Mouse (Mus musculus): ENCODE measurements around the gene Myh3. TPM values are rescaled to one million over a fixed set of nuclear protein-coding genes. Genes with fewer than 3 reads are reported as not detected.

Gene Myh3
- polyA plus RNA-seq, 1 experiment from 2014 or later: 0.30 TPM

- no peak for DNase-seq (ENCODE audit: low spot score)
These were observed 33.1 kb upstream of the Myh3 start for GRCm38 (mm10) chr11:67044959-67045358.

GRCm38 (mm10) chr11:67047199-67047598 is 30.9 kb upstream of the Myh3 start:
- Histone ChIP-seq H3K4me2 (ENCODE audit: low read length) (no peak overlapping the region), H3K27me3 (replicated peaks; ENCODE audit: control insufficient read depth, insufficient read depth, low read length) (no peaks in the 10 kb centered on the region), H3K27ac (ENCODE audit: low read depth) (no peak overlapping the region), H3K36me3 (ENCODE audit: control insufficient read depth, insufficient read depth, low read length) (peaks cover 3% of the 10 kb centered on the region; the same call in 1 of the 2 replicates), H3K9ac (ENCODE audit: low read length) (no peak overlapping the region), H3K9me3 (ENCODE audit: control insufficient read depth, low read length) (no peaks in the 10 kb centered on the region), H3K4me3 (ENCODE audit: low read depth, low read length) (no peak overlapping the region), H3K4me1 (replicated peaks; ENCODE audit: control insufficient read depth, insufficient read depth, low read length) (peaks cover 3% of the 10 kb centered on the region; the same call in 1 of the 2 replicates)
- ATAC-seq (replicated peaks; ENCODE audit: low FRiP score, low TSS enrichment, low read depth): no peak
- DNase-seq (ENCODE audit: low spot score): no peak
- WGBS: 85% methylated on average over 5 of the region's 5 CpGs

More at GRCm38 (mm10) chr11:67044959-67045358, 33.1 kb upstream of the Myh3 start:
- H3K27me3 ChIP-seq (replicated peaks; ENCODE audit: control insufficient read depth, insufficient read depth, low read length): no peaks in the 10 kb centered on the region
- 69% methylated on average over 6 of the region's 6 CpGs for WGBS
- H3K4me3 ChIP-seq (ENCODE audit: low read depth, low read length): no peak overlapping the region
- no peak overlapping the region for H3K4me2 ChIP-seq (ENCODE audit: low read length)
- no peaks in the 10 kb centered on the region for H3K4me1 ChIP-seq (replicated peaks; ENCODE audit: control insufficient read depth, insufficient read depth, low read length)
- H3K27ac ChIP-seq (ENCODE audit: low read depth): no peak overlapping the region
- H3K9me3 ChIP-seq (ENCODE audit: control insufficient read depth, low read length): no peaks in the 10 kb centered on the region
- ATAC-seq (replicated peaks; ENCODE audit: low FRiP score, low TSS enrichment, low read depth): no peak; the same call in 1 of the 2 replicates
- no peak overlapping the region for H3K9ac ChIP-seq (ENCODE audit: low read length)
- H3K36me3 ChIP-seq (ENCODE audit: control insufficient read depth, insufficient read depth, low read length): peaks cover 25% of the 10 kb centered on the region

GRCm38 (mm10) chr11:67048496-67048895 is 29.6 kb upstream of the Myh3 start:
- Histone ChIP-seq H3K9ac (ENCODE audit: low read length) (no peak overlapping the region), H3K4me3 (ENCODE audit: low read depth, low read length) (no peak overlapping the region), H3K4me2 (ENCODE audit: low read length) (no peak overlapping the region), H3K9me3 (ENCODE audit: control insufficient read depth, low read length) (no peaks in the 10 kb centered on the region), H3K27me3 (replicated peaks; ENCODE audit: control insufficient read depth, insufficient read depth, low read length) (no peaks in the 10 kb centered on the region), H3K36me3 (ENCODE audit: control insufficient read depth, insufficient read depth, low read length) (peaks cover 3% of the 10 kb centered on the region; the same call in 1 of the 2 replicates), H3K27ac (ENCODE audit: low read depth) (no peak overlapping the region), H3K4me1 (replicated peaks; ENCODE audit: control insufficient read depth, insufficient read depth, low read length) (peaks cover 7% of the 10 kb centered on the region)
- ATAC-seq (replicated peaks; ENCODE audit: low FRiP score, low TSS enrichment, low read depth): no peak
- DNase-seq (ENCODE audit: low spot score): no peak
- 87% methylated on average over 8 of the region's 8 CpGs for WGBS

GRCm38 (mm10) chr11:67049256-67049655 is 28.8 kb upstream of the Myh3 start:
- no peaks in the 10 kb centered on the region for H3K9me3 ChIP-seq (ENCODE audit: control insufficient read depth, low read length)
- H3K4me1 ChIP-seq (replicated peaks; ENCODE audit: control insufficient read depth, insufficient read depth, low read length): peaks cover 13% of the 10 kb centered on the region
- DNase-seq (ENCODE audit: low spot score): no peak
- no peak overlapping the region for H3K4me3 ChIP-seq (ENCODE audit: low read depth, low read length)
- H3K27ac ChIP-seq (ENCODE audit: low read depth): no peak overlapping the region
- H3K27me3 ChIP-seq (replicated peaks; ENCODE audit: control insufficient read depth, insufficient read depth, low read length): no peaks in the 10 kb centered on the region
- H3K36me3 ChIP-seq (ENCODE audit: control insufficient read depth, insufficient read depth, low read length): peaks cover 3% of the 10 kb centered on the region; the same call in 1 of the 2 replicates
- H3K9ac ChIP-seq (ENCODE audit: low read length): no peak overlapping the region
- no peak for ATAC-seq (replicated peaks; ENCODE audit: low FRiP score, low TSS enrichment, low read depth)
- 91% methylated on average over 3 of the region's 3 CpGs for WGBS
- H3K4me2 ChIP-seq (ENCODE audit: low read length): no peak overlapping the region

GRCm38 (mm10) chr11:67051676-67052320 is 26.3 kb upstream of the Myh3 start:
- H3K4me3 ChIP-seq (ENCODE audit: low read depth, low read length): peak overlapping the region; percentile 90
- H3K4me1 ChIP-seq (replicated peaks; ENCODE audit: control insufficient read depth, insufficient read depth, low read length): peaks cover 13% of the 10 kb centered on the region
- H3K27ac ChIP-seq (ENCODE audit: low read depth): peak overlapping the region; percentile 67; the same call in 1 of the 2 replicates
- DNase-seq (ENCODE audit: low spot score) (no peak), ATAC-seq (replicated peaks; ENCODE audit: low FRiP score, low TSS enrichment, low read depth) (peak; percentile 59; the same call in 1 of the 2 replicates)
- H3K4me2 ChIP-seq (ENCODE audit: low read length): peak overlapping the region; percentile 77
- WGBS: 9% methylated on average over 16 of the region's 16 CpGs
- no peaks in the 10 kb centered on the region for H3K27me3 ChIP-seq (replicated peaks; ENCODE audit: control insufficient read depth, insufficient read depth, low read length)
- no peaks in the 10 kb centered on the region for H3K9me3 ChIP-seq (ENCODE audit: control insufficient read depth, low read length)
- peak overlapping the region; percentile 74 for H3K9ac ChIP-seq (ENCODE audit: low read length)
- H3K36me3 ChIP-seq (ENCODE audit: control insufficient read depth, insufficient read depth, low read length): peaks cover 21% of the 10 kb centered on the region

GRCm38 (mm10) chr11:67052321-67052952 is 25.7 kb upstream of the Myh3 start, which contains the start of the genes Adprm and Sco1:
TSS of gene Adprm (minus strand) at chr11:67052594.
TSS of gene Sco1 (plus strand) at chr11:67052670.
- WGBS: under 1% methylated on average over 50 of the region's 50 CpGs

GRCm38 (mm10) chr11:67054754-67055365 is 23.2 kb upstream of the Myh3 start:
- H3K27me3 ChIP-seq (replicated peaks; ENCODE audit: control insufficient read depth, insufficient read depth, low read length): no peaks in the 10 kb centered on the region
- H3K9ac ChIP-seq (ENCODE audit: low read length): no peak overlapping the region
- H3K9me3 ChIP-seq (ENCODE audit: control insufficient read depth, low read length): no peaks in the 10 kb centered on the region
- 87% methylated on average over 8 of the region's 8 CpGs for WGBS
- DNase-seq (ENCODE audit: low spot score) (no peak), ATAC-seq (replicated peaks; ENCODE audit: low FRiP score, low TSS enrichment, low read depth) (no peak)
- H3K4me2 ChIP-seq (ENCODE audit: low read length): no peak overlapping the region
- peaks cover 49% of the 10 kb centered on the region for H3K36me3 ChIP-seq (ENCODE audit: control insufficient read depth, insufficient read depth, low read length)
- no peak overlapping the region for H3K27ac ChIP-seq (ENCODE audit: low read depth)
- H3K4me3 ChIP-seq (ENCODE audit: low read depth, low read length): no peak overlapping the region
- peaks cover 13% of the 10 kb centered on the region for H3K4me1 ChIP-seq (replicated peaks; ENCODE audit: control insufficient read depth, insufficient read depth, low read length)

More at GRCm38 (mm10) chr11:67052321-67052952, 25.7 kb upstream of the Myh3 start, which contains the start of the genes Adprm and Sco1:
- Histone ChIP-seq H3K9ac (ENCODE audit: low read length) (peak within 1 kb of the TSS; percentile 74), H3K4me2 (ENCODE audit: low read length) (peak within 1 kb of the TSS; percentile 77), H3K4me1 (replicated peaks; ENCODE audit: control insufficient read depth, insufficient read depth, low read length) (peaks cover 13% of the 10 kb centered on the region), H3K36me3 (ENCODE audit: control insufficient read depth, insufficient read depth, low read length) (peaks cover 28% of the 10 kb centered on the region), H3K27ac (ENCODE audit: low read depth) (peak within 1 kb of the TSS; percentile 67), H3K9me3 (ENCODE audit: control insufficient read depth, low read length) (no peaks in the 10 kb centered on the region), H3K27me3 (replicated peaks; ENCODE audit: control insufficient read depth, insufficient read depth, low read length) (no peaks in the 10 kb centered on the region), H3K4me3 (ENCODE audit: low read depth, low read length) (peak within 1 kb of the TSS; percentile 90)
- DNase-seq (ENCODE audit: low spot score) (peak; percentile 88), ATAC-seq (replicated peaks; ENCODE audit: low FRiP score, low TSS enrichment, low read depth) (peak; percentile 94)

GRCm38 (mm10) chr11:67061311-67061710 is 16.8 kb upstream of the Myh3 start:
- Histone ChIP-seq H3K9me3 (ENCODE audit: control insufficient read depth, low read length) (no peaks in the 10 kb centered on the region), H3K4me2 (ENCODE audit: low read length) (no peak overlapping the region), H3K9ac (ENCODE audit: low read length) (no peak overlapping the region), H3K4me1 (replicated peaks; ENCODE audit: control insufficient read depth, insufficient read depth, low read length) (no peaks in the 10 kb centered on the region), H3K27me3 (replicated peaks; ENCODE audit: control insufficient read depth, insufficient read depth, low read length) (no peaks in the 10 kb centered on the region), H3K36me3 (ENCODE audit: control insufficient read depth, insufficient read depth, low read length) (peaks cover 86% of the 10 kb centered on the region), H3K27ac (ENCODE audit: low read depth) (no peak overlapping the region), H3K4me3 (ENCODE audit: low read depth, low read length) (no peak overlapping the region)
- 88% methylated on average over 2 of the region's 2 CpGs for WGBS
- DNase-seq (ENCODE audit: low spot score) (no peak), ATAC-seq (replicated peaks; ENCODE audit: low FRiP score, low TSS enrichment, low read depth) (no peak)
